ENCODE assay signal across 8 mouse cellular contexts in the genomic region with DNA sequence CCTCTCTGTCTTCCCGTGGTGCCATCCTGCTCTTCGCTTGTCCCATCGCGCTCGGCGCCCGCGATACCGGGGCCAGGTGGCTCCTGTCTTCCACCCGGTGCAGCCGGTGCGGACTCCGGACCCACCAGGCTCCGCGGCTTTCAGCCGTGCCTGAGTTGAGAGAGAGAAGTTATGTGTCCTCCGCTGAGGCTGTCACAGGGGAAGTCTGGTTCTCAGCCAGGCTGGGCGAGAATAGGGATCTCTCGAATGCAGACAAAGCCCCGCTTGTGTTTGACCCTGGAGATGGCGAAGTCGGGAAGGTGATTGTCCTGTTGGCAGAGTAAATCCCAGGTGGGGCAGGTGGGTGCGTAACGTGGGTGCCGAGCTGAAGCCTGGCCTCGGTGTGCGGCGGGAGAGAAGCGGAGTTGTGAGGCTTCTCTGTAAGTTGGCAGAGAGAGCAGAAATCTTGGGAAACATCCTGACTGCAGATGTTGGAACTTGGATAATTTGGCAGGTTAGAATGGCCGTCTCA. TPM values are rescaled to one million over a fixed set of nuclear protein-coding genes. Genes with fewer than 3 reads are reported as not detected.
A peak's percentile ranks its signal among the peaks of the same experiment; 100 is the strongest.
DNase-seq lines count a peak whose midpoint lies in the region; ATAC-seq and TF ChIP-seq lines count a peak whose summit lies in the region.

No protein-coding gene starts in this region.

- peak overlapping the region; percentile 87 for H3K4me2 ChIP-seq in lung, postnatal 0 days (replicated peaks; ENCODE audit: low read depth, low read length)

- peak overlapping the region; percentile 85 for H3K4me3 ChIP-seq in lung, postnatal 0 days (ENCODE audit: low read depth, low read length)

- no peak for TF ChIP-seq CTCF in lung, postnatal 0 days (IDR thresholded peaks at IDR 0.05)

- H3K9me3 ChIP-seq in lung, postnatal 0 days (ENCODE audit: low read length) = no peaks in the 10 kb centered on the region

- ATAC-seq in lung, postnatal 0 days = peak; percentile 48
- ATAC-seq in frontal cortex, adult (ENCODE audit: low TSS enrichment) = no peak

- no peak for TF ChIP-seq EP300 in lung, postnatal 0 days (IDR thresholded peaks at IDR 0.05)

- H3K27me3 ChIP-seq in lung, postnatal 0 days (replicated peaks; ENCODE audit: insufficient read depth, low read length) = no peaks in the 10 kb centered on the region

- H3K36me3 ChIP-seq in lung, postnatal 0 days (ENCODE audit: insufficient read depth, low read length) = no peaks in the 10 kb centered on the region

- intact Hi-C loops in left cerebral cortex, postnatal 36 days (cut with DNase I) = no loop called here

- H3K4me1 ChIP-seq in lung, postnatal 0 days (ENCODE audit: insufficient read depth, low read depth, low read length) = peaks cover 4% of the 10 kb centered on the region; the same call in 1 of the 2 replicates

- WGBS in lung, postnatal 0 days = 1% methylated on average over 30 of the region's 30 CpGs

- peak overlapping the region; percentile 76 for H3K27ac ChIP-seq in lung, postnatal 0 days (ENCODE audit: low read length)

- peak overlapping the region; percentile 53 for H3K9ac ChIP-seq in lung, postnatal 0 days (replicated peaks; ENCODE audit: low read depth)

- peak; percentile 2 to 3 for DNase-seq in left cerebral cortex, adult 18-20 months (ENCODE audit: low spot score in 2 of 2)
- no peak for DNase-seq in left cerebral cortex, postnatal 36 days (ENCODE audit: low spot score in 2 of 2)
- peak; percentile 63 for DNase-seq in embryo, embryonic 11 days
- peak; percentile 47 to 58 for DNase-seq in heart, adult 9 months (ENCODE audit: low spot score in 2 of 2)
- DNase-seq in kidney, adult 9 months = peak; percentile 48
- peak; percentile 77 for DNase-seq in lung, postnatal 0 days (ENCODE audit: low spot score)
- DNase-seq in ovary, postnatal 10 days (ENCODE audit: low spot score) = peak; percentile 22

RNA-seq across cellular contexts. Expression of a gene that starts 0.6 kb away (rescaled TPM):
- 1 to 10 TPM; 7.7 to 9.2 TPM for total RNA-seq in left cerebral cortex, adult 18-20 months (2021)
- 1 to 10 TPM; 7.8 to 9.9 TPM for total RNA-seq in left cerebral cortex, postnatal 36 days (2021)
- 23.5 and 25.9 TPM in 2 replicates for polyA plus RNA-seq in lung, postnatal 0 days (2015; fragmentation: Nextera tagmentation; extraction: Ambion mirVana)

Comparison
In these comparisons a context has a peak if more than half of its experiments do, and no peak if none do; other contexts are left out.
1. DNase-seq: peak in left cerebral cortex, adult 18-20 months (2 of 2), embryo, embryonic 11 days (single experiment), heart, adult 9 months (2 of 2), kidney, adult 9 months (single experiment), lung, postnatal 0 days (single experiment) and ovary, postnatal 10 days (single experiment); none in left cerebral cortex, postnatal 36 days (0 of 2).